Mouse (Mus musculus) natural killer cell, adult 2 months (primary cell): ENCODE results near the gene Nudt14.

Experiments
- DNase-seq, 2 experiments: peaks; one replicate each; pipeline ENCODE4 v3.0.0; 2022; ENCODE audit warnings: low spot score in 2 of 2

Gene Nudt14

DNA sequence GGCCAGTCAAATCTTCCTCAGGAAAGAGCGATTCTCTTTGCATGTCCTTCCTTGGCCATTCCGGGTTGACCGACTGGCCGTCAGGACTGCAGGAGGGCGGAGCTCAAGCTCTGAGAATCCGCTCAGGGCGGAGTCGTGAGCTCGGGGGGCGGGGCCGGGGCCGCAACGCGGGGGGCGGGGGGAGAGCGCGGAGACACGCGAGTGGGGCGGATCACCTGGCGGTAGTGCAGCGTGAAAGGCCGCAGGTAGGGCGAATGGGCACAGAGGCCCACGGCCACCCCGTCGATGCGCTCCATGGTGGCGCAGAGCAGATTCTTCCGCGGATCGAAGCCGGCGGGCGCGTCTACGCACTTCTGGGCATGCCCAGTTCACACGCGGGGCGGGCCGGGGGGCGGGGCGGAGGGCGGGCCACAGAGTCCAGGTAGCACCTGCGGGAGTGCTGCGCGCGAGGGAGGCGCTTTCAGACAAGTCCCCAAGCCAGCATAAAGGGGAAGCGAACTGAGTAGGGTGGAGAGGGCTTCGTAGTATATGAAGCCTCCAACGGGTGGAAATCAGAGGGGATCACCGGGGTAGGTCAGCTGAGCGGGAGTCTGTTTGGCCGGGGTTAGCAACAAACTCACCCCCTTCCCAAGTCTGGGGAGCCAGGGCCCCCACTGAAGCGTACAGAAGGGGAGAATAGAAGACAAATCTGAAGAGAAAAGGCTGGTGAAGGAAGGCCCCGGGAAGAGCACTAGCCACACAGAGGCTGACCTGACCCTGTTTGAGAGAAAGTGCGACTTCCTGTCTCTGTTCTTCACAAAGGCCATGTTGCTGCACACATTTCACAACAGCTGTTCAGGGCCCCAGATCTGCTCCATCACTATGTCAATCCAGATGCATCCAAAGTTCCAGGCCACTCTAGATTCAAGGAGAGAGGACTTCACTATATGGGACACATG is at the start of gene Nudt14:
TSS of gene Nudt14 (minus strand) at position 349 of the 938 bp plus-strand sequence.
- DNase-seq = peak; percentile 77 to 79

DNA sequence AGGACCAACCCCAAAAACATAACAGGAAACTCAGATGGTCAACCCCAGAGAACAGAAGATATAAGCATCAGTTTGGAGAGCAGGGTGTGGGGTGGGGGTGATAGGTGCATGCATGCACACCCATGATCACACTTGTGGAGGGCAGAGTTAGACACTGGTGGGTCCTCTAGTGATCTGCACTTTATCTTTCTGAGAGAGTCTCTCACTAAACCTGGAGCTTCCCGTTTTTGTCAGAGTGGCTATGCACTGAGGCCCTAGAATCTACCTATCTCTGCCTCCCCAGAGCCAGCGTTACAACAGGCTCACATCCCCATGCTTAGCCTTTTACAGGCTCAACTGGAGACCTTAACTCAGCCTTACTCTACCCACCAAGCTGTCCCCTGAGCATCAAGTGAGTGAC is 49.5 kb upstream of the Nudt14 start:
- DNase-seq = no peak

DNA sequence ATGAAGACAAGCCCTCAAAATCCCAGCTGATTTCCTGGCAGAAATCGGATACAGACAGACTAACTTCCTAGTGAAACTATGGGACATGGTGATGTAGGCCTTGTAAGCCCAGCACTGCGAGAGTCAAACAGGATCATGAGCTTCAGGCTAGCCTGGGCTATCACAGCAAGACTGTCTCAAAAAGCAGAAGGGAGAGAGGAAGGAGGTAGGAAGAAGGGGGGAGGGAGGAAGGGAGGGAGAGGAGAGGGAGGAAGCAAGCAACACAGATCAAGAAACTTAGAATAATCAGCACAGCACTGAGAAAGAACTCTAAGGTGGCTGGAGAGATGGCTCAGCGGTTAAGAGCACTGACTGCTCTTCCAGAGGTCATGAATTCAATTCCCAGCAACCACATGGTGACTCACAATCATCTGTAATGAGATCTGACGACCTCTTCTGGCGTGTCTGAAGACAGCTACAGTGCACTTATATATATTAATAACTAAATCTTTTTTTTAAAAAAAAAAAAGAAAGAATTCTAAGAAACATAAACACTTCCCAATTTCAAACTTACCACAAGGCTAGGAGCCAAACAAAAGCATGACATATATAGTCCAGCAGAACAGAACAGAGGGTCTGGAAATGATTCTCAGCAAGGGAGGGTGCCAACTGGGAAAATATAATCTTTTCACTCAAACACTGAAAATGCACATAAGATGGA is 48.9 kb upstream of the Nudt14 start:
- DNase-seq = no peak

DNA sequence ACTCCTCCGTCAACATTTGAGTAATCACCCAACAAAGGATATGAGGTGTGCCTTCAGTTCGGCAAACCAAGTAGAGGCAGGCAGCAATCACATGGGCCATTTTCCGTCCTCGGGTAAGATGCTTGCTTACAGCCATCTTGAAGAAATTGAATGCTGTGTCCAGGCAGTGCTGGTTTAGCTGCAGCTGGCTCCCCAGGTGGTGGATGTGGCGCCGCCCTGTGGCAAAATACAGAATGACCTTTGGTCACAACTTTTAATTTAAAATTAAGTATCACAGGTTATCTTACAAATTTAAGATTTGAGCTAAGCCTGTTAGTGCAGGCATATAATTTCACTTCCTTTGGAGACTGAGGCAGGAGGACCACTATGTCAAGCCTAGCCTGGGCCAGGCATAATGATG is 46.0 kb upstream of the Nudt14 start:
- peak; percentile 25 to 58 for DNase-seq

DNA sequence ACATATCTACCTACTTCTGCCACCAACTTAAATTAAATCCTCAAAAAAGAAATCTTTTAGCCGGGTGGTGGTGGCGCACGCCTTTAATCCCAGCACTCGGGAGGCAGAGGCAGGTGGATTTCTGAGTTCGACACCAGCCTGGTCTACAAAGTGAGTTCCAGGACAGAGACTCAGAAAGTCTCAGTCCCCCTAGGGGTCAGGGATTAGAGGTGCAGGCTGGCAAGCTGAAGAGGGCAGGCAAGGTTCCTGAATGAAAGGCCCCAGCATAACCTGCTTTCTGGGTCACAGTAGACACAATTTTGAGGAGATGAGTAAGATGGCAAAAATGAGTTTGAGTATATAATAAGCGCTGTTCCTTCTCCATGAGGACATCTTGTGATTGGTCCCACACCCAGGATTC is 43.4 kb upstream of the Nudt14 start:
- peak; percentile 21 to 33 for DNase-seq

DNA sequence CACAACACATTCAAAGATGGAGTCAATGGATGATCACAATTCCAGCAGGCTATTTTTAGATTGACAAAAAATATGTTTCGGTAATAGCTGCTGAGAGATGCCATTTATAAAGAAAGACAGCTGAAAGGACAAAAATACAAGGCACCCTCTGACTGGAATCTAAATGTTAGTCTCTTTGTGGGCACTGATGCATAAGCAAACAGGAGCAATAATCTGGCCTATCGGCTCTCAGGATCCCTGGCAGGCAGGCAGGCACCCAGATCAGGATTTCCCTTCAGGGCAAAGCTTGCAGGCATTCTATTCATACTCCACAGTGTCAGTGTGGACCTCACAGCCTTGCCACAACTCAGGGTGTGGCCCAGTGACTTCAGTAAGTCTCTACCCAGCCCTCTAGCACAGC is 40.1 kb upstream of the Nudt14 start:
- no peak for DNase-seq

DNA sequence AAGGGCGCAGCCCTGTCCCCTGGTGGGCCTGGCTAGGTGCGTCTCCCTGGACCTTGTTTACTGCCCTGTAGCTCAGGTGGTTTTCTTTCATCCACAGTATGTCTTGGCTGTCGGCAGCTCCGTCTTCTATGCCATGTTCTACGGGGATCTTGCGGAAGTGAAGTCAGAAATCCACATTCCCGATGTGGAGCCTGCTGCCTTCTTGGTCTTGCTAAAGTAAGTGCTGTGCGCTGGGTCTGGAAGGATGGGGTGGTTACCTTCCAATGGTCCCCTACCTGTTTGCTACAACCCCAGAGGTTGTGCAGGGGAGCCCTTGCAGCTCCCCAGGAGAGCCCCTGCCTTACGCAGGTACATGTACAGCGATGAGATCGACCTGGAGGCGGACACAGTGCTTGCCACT is 35.2 kb upstream of the Nudt14 start:
- DNase-seq = no peak

DNA sequence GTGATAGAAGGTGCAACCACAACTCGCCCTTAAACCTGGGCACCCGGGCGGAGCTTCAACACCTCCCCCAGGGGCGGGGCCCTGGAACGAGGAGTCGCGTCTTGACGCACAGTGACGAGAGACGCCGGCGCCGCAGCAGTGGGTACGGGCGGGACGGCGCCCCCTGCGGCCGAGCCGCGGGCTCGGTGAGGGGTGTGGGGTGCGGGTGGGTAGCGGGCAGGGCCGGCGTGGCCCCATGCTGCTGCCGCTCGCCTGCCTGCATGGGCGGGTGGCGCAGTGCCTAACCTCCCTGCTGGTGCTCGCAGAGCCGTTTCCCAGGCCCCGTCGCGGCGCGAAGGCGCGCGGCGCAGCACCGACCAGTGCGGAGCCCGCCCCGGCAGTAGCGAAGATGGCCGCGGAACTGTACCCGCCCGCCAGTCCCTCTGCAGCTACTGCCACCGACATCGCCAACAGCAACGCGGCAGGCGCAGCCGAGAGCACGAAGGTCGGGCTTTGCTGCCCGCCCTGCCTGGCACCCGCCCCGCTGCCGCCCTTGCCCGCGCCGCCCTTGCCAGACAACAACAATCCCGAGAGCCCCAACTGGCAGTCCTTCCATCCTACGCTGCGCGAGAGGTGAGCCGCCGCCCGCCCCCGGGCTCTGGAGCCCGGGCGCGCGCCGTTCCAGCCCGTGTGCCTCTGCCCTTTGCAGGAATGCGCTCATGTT is 34.6 kb upstream of the Nudt14 start, which contains the start of gene Btbd6:
TSS of gene Btbd6 (plus strand) at position 112 of the 703 bp plus-strand sequence.
- DNase-seq = peak; percentile 78 to 87

DNA sequence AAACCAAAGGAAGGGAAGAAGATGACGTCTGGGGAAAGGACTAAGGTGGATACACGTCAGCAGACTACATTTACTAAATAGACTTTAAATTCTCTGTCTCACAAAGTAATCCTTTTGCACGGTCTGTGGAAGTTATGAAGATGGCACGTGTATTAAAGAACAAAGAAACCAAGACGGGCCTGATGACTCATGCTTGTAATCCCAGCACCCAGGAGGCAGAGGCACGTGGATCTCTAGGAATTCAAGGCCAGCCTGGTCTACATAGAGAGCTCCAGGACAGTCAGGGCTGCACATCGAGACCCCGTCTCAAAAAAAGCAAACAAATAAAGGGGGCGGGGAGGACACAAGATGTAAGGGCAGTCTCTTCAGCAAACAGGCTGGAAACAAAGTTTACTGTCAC is 32.8 kb upstream of the Nudt14 start:
- no peak for DNase-seq

DNA sequence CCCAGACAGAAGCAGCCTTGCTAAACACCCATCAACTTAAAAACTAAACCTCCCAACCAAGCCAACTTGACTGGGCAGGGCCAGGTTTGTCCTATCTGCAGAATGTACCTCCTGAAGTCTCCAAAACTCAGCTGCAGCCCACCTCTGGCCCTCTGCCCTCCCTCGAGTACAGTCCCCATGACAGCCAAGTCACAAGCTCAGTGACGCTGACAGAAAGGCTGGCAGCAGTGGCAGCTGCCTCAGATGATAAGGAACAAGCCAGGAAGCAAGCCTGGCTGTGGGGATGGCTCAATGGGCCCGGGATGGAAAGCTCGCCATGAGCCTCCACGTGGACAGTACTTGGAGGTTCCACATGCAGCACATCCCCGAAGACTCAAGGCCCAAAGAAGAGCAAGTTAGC is 27.7 kb upstream of the Nudt14 start:
- DNase-seq = no peak

DNA sequence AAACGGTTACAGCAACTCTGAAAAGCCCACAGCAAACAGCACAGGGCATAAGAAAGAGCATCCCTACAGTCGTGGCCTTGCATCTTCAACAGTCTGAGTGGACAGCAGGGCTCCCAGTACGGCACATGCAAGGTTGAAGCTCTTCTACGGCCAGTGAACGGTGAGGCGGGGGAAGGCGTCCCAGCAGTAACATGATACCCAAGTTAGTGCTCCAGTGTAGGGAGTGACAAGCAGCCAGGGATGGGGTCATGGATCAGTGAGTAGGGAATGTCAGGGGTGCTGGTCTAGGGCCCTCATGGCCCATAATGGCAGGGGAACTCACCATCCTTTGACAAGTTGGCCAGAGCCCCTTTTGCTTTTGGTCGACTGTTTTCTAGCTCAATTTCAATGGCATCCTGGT is 27.0 kb upstream of the Nudt14 start:
- no peak for DNase-seq

DNA sequence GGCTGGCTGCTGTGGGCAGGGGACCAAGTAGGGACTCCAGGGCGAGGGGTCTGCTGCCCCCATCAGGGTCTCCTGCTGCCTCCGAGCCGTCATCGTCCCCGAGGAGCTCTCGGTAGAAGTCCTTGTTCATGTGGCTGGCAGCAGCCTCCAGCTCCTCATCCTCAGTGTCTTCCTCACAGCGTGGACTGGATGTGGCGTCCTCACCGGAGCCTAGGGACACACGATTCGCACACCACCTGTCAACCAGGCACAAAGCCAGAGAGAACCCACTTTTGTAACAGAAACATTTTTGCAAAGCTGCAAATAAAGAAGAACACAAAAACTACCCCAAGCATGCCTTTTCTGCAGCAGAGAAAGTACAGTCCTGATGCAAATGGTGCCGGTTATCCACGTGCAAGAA is 23.9 kb upstream of the Nudt14 start:
- DNase-seq = no peak

DNA sequence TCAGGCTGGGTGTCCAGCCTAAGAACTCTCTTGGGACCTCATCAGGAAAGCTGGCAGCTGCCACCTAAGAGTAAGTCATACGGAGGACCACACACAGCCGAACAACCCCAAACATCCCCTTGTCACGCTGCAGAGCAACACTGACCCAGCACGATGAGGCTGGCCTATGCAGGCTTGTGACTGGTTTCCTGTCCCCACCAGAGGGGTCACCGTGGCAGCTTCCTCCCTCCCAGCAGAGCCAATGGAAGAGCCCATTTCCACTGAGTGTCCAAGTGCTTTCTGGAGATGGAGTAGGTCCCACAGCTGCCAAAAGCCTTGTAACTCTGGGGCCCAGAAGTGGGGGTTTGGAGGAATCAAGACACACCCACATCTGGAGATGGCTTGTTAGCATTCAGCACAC is 19.9 kb upstream of the Nudt14 start:
- no peak for DNase-seq

DNA sequence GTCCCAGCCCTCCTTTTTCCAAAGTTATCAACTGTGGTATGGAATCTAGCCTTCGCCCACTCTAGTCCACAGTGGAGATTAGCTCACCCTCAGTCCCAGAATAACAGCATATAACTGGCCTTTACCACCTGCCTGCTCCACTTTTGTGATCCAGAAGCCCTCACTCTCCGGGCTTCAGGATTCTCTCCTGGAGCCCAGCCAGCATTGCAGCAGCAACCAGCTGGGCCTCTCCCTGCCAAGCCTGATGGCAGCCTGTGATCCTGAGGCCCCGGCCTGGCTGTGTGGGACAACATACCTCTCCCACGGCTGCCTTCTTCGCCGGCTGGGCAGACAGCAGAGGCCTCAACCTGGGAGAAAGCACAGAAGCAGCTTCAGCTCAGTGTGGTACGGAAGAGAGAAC is 19.5 kb upstream of the Nudt14 start:
- no peak for DNase-seq

DNA sequence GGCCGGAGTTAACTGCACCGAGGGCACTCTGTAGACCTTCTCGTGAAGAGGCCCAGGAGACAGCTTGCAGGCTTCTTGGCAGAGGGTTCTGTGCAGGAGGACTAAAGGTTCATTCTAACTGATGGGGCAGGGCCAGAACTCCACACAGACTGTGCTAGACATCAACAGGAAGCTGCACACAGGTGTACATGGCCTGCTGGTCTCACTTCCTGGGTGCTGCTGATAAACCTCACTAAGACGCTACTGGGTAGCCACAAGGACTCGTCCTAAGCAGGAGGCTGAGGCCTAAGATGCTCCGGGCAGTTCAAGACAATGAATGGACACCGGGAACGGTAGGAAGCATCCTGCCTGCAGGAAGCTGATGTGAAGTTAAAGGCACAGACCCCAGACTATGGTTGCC is 17.5 kb upstream of the Nudt14 start:
- DNase-seq = no peak

DNA sequence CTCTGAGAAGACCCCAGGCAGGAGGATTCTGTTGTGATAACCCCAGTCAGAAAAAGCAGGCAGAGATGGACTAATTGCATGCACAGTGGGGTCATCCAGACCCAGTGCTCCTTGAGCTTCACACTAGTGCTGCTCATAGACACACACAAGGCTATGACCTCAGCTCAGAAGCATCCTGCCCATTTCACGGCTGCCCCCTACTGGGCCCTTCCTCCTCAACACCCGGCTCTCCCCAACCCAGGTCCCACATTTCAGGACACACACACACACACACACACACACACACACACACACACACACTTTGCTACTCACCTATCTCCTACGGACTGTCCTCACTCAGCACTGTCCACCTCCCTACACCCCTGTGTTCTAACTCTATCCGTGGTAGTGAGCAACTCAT is 16.4 kb upstream of the Nudt14 start:
- no peak for DNase-seq

DNA sequence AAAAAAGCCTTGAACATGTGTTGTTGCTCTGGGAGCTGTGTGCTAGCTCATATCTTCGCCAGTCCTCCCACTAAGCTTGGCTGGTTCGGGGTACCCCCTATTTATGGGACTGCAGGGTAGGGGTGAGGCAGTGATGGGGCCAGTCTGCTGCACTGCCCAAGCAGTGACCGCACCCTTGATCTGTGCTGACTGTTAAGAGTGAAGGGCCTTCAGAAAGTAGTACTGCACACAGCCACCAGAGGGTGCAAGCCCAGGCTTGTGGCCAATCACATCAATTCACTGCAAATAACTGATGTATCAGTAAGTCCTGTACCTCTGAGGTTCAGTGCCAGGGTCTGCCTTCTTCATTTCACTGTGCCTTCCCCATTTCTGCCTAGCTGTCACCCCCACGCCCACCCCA is 13.9 kb upstream of the Nudt14 start:
- DNase-seq = peak; percentile 61 to 73

DNA sequence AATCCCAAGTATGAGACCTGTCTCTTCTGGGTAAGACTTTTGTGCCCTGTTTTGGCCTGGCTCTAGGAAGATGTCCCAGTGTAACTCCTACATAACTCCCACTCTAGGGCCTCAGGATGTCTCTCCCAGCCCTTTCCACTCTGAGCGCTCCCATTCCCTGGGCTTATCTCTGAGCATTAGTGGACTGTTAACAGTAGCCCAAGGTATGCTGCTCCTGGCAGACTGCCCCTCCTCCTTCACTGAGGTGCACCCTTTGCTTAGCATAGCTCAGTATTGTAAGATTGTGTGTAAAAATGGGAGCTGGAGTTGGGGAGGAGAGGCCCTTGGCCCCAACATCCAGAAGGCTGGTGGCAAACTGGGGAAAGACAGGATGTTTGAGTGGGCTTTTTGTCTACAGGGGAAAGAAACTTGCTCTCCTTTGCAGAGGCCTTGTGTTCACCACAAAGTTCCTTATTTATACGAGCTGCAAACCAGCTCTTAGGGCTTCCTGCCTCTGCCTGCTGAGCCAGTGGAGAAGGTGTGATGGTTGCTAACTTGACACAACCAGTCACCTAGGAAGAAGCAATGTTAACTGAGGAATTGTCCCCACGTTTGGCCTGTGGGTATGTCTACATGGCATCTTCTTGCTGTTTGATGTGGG is 11.1 kb upstream of the Nudt14 start:
- DNase-seq = no peak

DNA sequence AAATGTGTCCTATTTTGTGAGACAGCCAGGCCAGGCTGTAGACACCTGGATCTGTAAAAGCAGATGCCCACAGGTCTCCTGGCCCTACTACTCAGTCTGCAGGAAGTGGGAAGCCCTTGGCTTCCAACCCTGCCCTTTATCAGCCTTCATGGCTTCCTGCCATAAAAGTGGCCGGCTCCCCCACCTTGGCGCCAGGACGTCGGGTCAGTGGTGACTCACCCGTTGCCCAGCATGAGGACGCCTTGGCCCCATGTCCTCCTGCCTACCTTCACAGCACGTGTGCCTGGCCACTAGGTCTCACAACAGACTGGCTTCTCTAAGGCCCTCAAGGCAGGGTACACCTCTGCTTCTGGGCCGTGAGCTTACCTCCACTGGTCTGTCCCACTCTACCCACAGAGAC is 10.5 kb upstream of the Nudt14 start:
- DNase-seq = peak; percentile 33 to 41

DNA sequence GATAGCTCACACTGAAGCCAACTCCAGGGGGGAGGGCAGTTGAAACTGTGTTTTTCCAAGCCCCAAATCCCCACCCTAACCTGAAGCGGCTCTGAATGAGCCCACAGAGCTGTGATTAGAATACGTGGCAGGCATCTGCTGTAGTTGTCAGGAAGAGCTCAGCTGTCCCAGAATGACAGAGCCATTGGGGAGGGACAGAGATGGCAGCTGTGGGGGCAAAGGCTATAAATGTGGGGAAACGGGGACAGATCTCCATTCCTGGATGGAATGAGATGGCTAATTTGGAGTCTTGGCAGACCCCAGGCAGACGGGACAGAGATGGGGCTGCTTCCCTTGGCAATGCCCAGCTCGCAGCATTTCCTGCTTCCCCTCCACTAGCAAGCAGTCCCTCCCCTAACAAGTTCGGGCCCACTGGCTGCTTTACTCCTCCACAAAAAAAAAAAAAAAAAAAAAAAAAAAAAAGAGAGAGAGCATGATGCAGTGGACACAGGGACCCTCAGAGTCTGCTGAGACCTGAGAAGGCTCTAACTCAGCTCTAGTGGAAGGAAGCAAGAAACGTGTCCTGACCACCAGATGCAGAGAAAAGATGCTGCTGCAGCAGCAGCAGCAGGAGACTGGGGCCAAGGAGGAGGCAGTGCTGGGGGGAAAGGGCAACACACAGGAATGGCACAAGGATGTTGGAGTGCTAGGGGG is 9.4 kb upstream of the Nudt14 start:
- no peak for DNase-seq

DNA sequence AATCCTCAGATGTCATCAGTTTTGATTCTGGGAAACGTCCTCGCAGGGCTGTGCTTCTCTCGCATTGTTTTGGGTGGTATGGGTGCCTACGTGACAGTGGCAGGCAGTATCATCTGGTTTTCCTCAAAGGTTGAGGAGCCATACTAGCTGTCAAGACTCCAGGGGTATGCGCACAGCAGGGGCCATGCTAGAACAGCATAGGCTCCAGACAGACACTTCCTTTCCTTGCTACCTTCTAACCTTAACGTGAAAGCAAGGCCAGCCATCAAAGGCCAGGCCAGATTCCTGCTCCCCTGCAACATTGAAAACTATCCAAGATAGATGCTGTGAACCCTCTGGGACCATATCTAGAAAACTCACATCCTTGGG is 8.8 kb upstream of the Nudt14 start:
- no peak for DNase-seq
